Mouse (Mus musculus): ENCODE data around the gene Fry. TPM values are rescaled to one million over a fixed set of nuclear protein-coding genes. Genes with fewer than 3 reads are reported as not detected.
"Not testable (repeated sequence)": the region's sequence is repeated elsewhere in the genome, so short reads cannot be mapped to it uniquely, and the experiment has no call there.

Fry gene
- total RNA-seq, 4 experiments from 2014 or later, result 116 to 137 (median 123) TPM

GRCm38 (mm10) chr5:150453490-150453889, 335.0 kb downstream of the Fry start:
- DNase-seq (ENCODE audit: low spot score), result no peak

DNA sequence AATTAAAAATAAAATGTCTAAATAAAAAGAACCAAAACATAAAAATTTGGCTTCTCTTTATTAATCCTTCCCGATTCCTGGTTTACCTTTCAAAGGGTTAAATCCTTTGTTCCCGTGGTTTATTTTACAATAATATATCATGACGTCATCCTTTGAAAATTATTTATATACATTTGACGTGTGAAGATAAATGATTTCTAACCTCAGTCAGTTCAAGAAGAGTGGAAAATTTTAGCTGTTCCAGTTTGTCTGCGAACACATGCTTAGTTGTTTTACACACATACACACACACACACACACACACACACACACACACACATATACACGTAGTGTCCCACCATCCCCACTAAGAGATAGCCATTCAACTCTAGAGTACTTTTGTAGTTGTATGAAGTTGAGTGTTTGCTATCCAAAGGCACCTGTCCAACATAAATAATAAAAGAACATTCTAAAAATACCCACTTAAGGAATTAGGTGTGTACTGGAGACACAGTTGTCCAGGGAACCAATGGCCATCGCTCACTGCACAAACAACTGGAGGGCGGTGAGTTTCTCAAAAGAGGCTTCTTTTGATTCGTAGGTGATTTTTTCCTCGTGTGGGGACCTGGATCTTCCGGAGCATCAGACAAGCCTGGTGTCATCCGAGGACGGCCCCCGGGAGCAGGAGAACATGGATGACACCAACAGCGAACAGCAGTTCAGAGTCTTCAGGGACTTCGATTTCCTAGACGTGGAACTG, 338.9 kb downstream of the Fry start:
- peak; percentile 78 for DNase-seq (ENCODE audit: low spot score)

DNA sequence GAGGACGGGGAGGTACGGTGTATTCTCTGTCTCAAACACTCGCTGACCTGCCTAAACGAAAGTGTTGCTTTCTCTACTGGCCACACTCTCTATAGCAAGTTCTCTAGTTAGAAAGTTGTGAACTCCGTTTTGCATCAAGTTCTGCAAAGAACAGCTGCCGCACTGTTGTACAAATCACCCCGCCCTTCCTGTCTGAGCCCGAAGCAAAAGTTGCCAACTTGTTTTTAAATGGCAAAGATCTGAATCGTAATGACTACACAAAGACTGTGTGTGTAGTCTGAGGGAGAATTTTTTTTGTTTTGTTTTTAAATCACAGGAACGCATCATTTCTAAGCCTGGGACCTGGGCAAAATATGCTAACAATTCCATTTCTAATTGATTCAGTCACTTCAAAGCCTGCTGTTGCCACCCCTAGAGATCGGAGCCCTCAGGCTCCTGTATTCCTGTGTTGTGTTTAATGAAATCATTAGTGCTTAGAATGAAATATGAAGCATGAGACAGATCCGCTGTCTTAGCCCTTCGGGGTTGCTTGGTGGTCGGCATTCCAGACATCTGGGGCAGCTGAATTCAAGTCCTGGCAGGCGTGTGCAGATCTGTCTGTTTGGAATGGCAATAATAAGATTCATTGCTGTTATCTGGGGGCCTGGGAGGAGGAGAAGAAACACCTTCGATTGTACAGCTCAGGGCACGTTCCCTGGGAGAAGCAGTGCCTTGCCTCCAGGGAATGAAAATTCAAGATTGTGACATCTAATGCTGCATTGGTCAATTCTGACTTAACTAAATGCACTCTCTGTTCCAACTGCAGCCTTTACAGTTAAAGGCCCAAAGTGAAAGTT, 339.7 kb downstream of the Fry start:
- DNase-seq (ENCODE audit: low spot score), result no peak

- DNase-seq (ENCODE audit: low spot score), result no peak
Measured at GRCm38 (mm10) chr5:150459801-150460200, 341.4 kb downstream of the Fry start.

- DNase-seq (ENCODE audit: low spot score), result no peak
Measured at GRCm38 (mm10) chr5:150464721-150465120, 346.3 kb downstream of the Fry start.

- no peak for DNase-seq (ENCODE audit: low spot score)
Measured at GRCm38 (mm10) chr5:150465218-150465617, 346.8 kb downstream of the Fry start.

DNA sequence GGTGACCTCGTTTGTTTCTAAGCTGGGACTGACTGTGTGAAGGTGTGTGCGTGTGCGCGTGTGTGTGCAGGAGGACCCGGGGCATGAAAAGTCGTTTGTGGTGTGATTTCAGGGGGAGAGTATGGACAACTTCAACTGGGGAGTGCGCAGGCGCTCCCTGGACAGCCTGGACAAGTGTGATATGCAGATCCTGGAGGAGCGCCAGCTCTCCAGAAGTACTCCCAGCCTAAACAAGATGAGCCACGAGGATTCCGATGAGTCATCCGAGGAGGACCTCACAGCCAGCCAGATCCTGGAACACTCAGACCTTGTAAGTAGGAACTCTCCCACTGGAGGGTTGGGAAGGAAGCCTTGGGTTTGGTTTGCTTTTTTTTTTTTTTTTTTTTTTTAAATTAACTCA, 347.7 kb downstream of the Fry start:
- DNase-seq (ENCODE audit: low spot score), result peak; percentile 96

DNA sequence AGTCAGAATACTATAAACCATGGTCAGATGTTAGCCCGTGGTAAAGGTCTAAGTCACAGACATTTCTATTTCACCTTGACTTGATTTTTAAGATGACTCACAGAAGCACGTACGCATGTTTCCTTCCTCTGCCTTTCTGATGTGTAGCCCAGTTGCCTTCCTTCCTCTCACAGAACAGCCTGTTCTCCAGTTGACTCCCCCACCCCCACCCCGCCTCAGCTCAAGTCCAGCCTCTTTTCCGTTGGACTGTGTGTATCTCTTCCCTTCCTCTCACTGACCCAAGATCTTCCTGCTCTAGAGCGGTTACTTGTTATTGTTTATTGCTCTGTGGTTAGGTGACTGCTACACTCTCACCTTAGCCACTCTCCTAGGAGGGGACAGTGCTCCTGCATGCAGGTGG, 350.0 kb downstream of the Fry start:
- peak; percentile 77 for DNase-seq (ENCODE audit: low spot score)

DNA sequence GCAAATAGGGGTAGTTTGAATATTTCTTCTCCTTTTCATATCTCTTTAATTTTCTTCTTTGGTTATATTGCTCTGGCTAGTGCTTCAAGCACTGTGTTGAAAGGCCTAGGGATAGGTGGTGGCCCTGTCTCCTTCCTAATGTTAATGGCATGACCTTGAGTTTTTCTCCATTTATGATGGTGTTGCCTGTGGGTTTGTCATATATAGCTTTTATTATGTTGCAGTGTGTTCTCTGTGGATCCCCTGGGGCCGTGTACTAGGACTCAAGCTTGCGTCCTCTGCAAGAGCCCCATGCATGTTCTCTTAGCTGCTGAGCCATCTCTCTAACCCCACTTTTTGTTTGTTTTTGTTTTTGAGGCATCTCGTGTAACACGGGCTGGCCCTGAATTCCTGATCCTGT, 358.9 kb downstream of the Fry start:
- DNase-seq (ENCODE audit: low spot score), result no peak

- no peak for DNase-seq (ENCODE audit: low spot score)
Measured at GRCm38 (mm10) chr5:150478612-150479011, 360.2 kb downstream of the Fry start.

DNA sequence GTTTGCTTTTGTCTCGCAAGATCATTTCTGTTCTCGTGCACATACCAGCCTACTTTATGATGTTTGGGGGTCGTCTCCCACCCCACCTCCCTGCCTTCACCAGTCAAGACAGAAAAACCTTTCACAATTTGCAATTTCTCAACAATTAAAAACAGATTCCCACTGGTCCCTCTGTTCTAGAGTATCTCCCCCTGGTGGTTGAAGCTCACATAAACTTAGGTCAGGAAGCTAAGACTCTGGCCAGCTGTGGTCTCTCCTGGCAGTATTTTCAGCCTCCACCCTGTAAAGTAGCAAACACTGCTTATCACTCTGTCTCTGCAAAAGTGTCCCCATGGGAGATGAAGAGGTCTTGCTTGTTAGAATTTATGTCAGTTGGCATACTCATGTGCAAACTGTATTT, 366.8 kb downstream of the Fry start:
- peak; percentile 71 for DNase-seq (ENCODE audit: low spot score)

DNA sequence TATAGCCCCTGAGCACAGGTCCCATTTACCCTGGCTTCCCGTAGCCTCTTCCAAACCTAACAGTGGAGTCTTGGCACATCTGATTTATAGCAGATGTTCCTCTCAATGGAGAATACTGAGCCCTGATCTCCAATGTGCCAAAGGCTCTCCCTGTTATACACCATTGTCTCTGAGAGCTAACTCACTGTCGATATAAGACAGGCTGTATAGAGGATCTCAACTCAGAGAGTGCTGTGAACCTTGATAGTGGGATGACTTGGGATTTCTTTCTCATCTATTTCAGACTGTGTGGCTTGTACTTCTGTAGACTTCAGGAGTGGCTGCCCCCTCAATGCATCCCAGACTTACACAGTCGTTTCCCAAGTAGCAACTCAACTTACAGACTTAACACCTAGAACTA, 371.8 kb downstream of the Fry start:
- DNase-seq (ENCODE audit: low spot score), result no peak

- no peak for DNase-seq (ENCODE audit: low spot score)
Measured at GRCm38 (mm10) chr5:150490821-150491220, 372.4 kb downstream of the Fry start.

GRCm38 (mm10) chr5:150491573-150492173, 373.2 kb downstream of the Fry start:
- not testable (repeated sequence) for DNase-seq (ENCODE audit: low spot score)

- peak; percentile 43 for DNase-seq (ENCODE audit: low spot score)
Measured at GRCm38 (mm10) chr5:150495792-150496191, 377.3 kb downstream of the Fry start.

GRCm38 (mm10) chr5:150510451-150511225, 392.2 kb downstream of the Fry start:
- no peak for DNase-seq (ENCODE audit: low spot score)

DNA sequence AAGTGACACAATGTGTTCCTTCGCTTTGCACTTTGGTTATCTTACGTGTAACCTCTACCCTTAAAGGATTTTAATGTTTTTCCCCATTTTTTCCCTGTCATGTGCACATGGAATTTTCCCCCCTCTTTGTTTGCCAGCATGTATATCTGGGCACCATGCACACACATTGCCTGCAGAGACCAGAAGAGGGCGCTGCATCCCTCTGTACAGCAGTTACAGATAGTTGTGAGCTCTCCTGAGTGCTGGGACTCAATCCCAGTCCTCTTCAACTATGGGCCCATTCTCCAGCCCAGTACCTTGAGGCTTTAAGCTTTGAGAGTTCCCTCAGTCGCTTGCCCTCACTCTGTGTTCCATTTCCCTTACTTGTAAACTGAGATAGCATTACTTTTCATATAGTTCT, 394.8 kb downstream of the Fry start:
- DNase-seq (ENCODE audit: low spot score), result no peak

DNA sequence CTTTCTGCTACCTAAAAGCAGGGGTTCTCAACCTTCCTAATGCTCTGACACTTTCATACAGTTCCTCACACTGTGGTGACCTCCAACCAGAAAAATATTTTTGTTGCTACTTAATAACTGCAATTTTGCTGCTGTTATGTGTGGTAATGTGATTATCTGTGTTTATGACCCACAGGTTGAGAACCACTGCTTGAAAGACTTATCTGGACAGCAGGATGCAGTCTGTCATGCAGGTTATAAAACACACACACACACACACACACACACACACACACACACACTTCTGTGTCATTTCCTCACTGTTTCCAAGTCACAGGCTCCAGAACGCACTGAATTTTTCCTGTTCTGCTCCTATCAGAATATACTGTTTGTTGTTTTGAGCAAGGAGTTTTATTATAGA, 395.6 kb downstream of the Fry start:
- no peak for DNase-seq (ENCODE audit: low spot score)

GRCm38 (mm10) chr5:150518064-150518463, 399.6 kb downstream of the Fry start, which contains the start of gene Zar1l:
Gene Zar1l (minus strand): TSS chr5:150518164.
- no peak for DNase-seq (ENCODE audit: low spot score)

DNA sequence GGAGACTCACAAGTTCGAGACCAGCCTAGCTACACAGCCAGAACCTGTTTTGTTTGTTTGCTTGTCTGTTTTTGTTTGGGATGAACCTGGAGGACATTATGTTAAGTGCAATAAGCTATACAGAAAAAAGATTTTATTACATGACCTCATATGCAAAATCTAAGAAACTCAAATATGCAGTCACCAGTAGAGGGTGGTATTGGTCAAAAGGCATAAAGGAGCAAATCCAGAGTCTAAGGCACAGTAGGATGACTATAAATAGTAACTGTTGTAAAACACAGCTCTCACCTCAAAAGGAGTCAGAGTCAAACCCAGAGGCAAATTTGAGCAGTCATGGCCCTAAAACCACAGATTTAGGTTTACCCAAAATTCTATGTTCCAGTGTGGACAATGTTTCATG, 401.1 kb downstream of the Fry start:
- DNase-seq (ENCODE audit: low spot score), result no peak

DNA sequence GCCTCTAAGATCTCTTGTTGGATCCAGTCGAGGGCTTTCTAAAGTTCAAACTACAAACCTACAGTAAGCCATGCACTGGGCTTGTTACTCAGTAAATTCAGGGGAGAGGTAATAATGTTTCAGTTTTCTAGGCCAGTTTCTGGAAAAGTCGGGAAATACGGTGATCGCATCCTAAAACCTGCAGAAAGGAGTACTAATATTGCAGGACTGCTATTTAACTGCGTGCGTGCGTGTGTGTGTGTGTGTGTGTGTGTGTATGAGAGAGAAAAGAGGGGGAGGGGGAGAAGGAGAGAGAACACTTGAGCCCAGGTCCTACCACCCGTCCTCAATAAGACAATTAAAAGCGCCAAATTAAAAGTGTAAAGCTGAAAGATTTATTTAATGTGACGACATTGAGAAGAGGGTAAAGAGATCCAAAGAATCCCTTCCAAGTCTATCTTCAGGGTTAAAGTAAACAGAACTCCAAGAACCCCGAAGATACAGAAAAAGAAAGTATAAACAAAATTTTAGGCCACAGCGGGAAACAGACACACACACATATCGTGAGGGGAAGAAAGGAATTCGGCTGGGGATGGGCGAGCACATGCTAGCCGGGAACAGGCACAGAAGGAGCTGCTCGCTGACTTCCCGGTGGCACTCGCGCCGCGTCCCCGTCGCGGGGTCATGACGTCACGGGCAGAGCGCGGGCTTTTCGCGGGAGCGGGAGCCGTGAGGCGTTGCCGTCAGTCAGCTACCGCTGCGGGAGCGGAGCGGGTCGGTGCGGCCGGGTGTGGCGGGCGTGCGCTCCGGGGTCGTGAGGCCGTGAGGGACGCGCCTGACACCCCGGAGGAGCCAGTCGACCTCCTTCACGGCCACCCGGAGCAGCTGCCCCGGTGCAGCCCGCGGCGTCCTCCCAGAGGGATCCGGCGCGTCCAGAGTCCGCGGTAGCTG, 403.8 kb downstream of the Fry start, which contains the start of gene Brca2:
Gene Brca2, plus strand, starts transcription at position 694 of the 930 bp plus-strand sequence.
- DNase-seq (ENCODE audit: low spot score), result peak; percentile 88

Data from heart, adult 8-10 months (tissue).